Mouse (Mus musculus) retina, embryonic 14.5 days (tissue): Measurements from ENCODE around the gene Sdf2.
A peak's percentile ranks its signal among the peaks of the same experiment; 100 is the strongest.

Experiments used
- DNase-seq: peaks from one replicate; pipeline ENCODE4 v3.0.0-alpha.2; 2015; ENCODE audit warnings: low spot score

The Sdf2 gene

GRCm38 (mm10) chr11:78261380-78262352 is 16.1 kb downstream of the Sdf2 start, which contains the start of gene 2610507B11Rik:
2610507B11Rik (plus strand) TSS chr11:78261752.
- peak; percentile 95 for DNase-seq

DNA sequence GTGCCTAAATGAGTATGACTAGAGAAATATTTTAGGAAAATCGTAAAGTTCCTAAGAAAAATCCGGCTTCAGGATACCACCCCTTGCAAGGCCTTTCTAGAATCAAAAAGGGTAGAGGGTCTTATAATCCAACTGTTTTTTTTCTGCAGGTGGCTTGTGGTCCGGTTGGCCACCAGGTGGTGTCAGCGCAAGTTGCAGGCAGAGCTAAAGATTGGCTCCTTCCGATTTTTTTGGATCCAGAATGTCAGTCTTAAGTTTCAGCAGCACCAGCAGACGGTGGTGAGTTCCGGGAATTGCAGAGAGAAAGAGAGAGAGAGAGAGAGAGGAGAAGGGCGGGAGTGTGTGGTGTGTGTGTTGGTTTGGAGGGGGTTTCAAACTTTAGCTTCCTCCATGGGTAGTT is 17.0 kb downstream of the Sdf2 start:
- peak; percentile 78 for DNase-seq

GRCm38 (mm10) chr11:78265571-78265970 is 20.0 kb downstream of the Sdf2 start:
- no peak for DNase-seq

GRCm38 (mm10) chr11:78271986-78272385 is 26.4 kb downstream of the Sdf2 start:
- DNase-seq, result no peak

DNA sequence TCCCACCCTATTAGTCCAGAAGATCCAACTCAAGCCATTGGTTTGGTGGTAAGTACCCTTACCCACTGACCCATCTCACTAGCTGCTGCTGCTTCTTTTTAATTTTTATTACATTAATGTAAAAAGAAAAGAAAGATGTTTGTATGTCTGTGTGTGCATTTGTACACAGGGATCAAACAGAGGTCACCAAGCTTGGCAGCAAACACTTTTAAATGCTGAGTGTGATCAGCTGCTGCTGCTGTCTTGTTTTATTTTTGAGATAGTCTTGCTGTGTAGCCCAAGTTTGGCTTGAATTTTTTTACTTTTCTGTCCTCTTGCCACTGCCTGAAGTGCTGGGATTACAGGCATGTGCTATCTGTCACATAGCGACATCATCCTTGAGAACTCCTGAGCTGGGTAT is 30.1 kb downstream of the Sdf2 start:
- no peak for DNase-seq

DNA sequence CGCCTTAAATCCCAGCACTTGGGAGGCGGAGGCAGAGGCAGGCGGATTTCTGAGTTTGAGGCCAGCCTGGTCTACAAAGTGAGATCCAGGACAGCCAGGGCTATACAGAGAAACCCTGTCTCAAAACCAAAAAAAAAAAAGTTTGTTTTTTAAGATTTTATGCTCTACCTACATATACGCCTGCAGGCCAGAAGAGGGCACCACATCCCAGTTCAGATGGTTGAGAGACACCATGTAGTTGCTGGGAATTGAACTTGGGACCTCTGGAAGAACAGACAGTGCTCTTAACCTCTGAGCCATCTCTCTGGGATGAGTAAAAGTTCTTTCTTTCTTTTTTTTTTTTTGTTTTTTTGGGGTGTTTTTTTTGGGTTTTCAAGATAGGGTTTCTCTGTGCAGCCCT is 30.6 kb downstream of the Sdf2 start:
- DNase-seq, result peak; percentile 11

DNA sequence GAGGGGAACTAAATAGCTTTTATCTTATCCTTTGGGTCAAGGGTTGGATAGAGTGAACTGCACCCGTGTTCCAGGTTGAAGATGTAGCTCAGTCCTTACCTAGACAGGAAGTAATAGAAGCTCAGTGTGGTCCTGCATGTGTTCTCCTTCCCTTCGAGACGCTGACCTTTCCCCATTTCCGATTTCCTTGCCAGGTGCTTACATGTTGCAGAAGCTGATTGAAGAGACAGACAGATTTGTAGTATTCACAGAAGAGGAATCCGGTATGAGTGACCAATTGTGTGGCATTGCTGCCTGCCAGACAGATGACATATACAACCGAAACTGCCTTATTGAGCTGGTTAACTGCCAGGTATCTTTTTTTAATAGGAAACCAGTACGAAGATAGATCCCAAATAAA is 33.3 kb downstream of the Sdf2 start:
- no peak for DNase-seq

DNA sequence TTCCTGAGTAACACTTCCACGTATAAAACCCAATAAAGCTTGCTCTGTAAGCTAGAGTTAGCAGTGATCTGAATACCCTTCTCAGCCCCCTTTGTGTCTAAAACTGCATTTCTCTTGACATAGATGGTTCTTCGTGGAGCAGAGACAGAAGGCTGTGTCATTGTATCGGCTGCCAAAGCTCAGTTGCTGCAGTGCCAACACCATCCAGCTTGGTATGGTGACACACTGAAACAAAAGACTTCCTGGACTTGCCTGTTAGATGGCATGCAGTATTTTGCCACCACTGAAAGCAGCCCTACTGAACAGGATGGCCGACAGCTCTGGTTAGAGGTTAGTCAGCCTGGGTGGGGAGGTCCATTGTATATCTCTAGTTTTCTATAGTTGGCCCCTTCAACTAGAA is 34.0 kb downstream of the Sdf2 start:
- no peak for DNase-seq

GRCm38 (mm10) chr11:78289146-78289763 is 43.7 kb downstream of the Sdf2 start:
- DNase-seq, result no peak

DNA sequence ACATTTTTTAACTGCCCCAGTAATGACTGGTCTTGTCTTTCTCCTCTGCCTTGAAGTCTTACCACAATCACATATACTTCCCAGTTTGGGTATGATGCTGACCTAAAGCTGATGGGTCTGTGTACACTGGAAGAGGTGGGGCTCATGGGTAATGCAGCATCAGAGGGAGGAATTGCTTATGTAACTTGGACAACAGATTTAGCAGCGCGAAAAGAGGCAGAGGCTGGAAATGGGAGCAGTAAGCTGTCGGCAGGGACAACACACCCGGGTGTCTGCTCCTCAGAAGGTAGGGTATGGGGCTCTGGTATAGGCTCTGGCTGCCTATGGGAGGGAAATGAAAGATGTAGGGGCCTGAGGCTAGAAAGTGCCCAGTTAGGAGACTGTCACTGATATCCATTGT is 45.1 kb downstream of the Sdf2 start, which contains the start of gene BC030499:
Gene BC030499, plus strand, starts transcription at position 188 of the 400 bp plus-strand sequence.
- DNase-seq, result no peak

DNA sequence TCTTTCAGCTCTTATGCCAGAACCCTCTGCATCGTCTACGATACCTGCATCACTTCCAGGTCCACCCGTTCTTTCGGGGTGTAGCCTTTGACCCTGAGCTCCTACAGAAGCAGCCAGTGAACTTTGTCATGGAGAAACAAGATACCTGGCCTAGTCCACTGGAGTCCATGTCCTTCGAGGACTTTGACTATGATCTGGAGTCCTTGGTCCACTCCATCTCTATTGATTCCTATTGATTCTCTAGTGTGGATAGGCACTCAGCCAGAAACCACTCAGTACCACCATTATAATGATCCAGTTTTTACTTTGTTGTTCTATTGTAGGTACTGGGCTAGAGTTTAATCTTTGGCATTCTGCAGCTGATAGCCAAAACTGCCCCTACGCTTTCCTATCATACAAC is 49.0 kb downstream of the Sdf2 start:
- DNase-seq, result no peak

GRCm38 (mm10) chr11:78300917-78301316 is 55.4 kb downstream of the Sdf2 start:
- peak; percentile 12 for DNase-seq

GRCm38 (mm10) chr11:78301357-78302084 is 56.0 kb downstream of the Sdf2 start, which contains the start of gene Spag5:
Spag5 (plus strand) TSS chr11:78301529.
- DNase-seq, result peak; percentile 96
